Mouse (Mus musculus): Measurements from ENCODE around the gene Tpp2.
"Not testable (repeated sequence)": the region's sequence is repeated elsewhere in the genome, so short reads cannot be mapped to it uniquely, and the experiment has no call there.

The Tpp2 gene

GRCm38 (mm10) chr1:44019934-44020333, 86.5 kb downstream of the Tpp2 start, which contains the start of gene Mettl21c:
Gene Mettl21c (minus strand): TSS chr1:44020034.
- no peak for DNase-seq (ENCODE audit: low spot score)

- no peak for DNase-seq (ENCODE audit: low spot score)
These were observed 89.2 kb downstream of the Tpp2 start for GRCm38 (mm10) chr1:44022656-44023055.

DNA sequence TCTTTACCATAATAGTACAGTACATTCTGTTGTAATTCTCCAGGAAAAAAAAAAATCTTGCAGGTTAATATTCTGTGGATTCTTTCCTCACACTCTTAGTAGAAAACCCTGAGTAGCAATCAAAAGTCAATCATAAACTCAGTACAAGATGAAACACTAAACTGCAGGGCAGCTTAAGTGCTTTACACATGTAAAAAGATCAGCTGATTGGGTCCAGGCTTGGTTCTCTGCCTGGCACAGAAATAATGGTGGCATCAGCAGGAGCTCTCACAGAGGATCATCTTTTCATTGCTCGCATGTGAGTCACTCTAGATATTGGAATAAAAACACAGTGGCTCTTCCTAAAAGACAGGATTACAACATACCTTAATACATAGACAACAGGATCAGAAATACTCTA, 94.2 kb downstream of the Tpp2 start:
- DNase-seq (ENCODE audit: low spot score), result no peak

DNA sequence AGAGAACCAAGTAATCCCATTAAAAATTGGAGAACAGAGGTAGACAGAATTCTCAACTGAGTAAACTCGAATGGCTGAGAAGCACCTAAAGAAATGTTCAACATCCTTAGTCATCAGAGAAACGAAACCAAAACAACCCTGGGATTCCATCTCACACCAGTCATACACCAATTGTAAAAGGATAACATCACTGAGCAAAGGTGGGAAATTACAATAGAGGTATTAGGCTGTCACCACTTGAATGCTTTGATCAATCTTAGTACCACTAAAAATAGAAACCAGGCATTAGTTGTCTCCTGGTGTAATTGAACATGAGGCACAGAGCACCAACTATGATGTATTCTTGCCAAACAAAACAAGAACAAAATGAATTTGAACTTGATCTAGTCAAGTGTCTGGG, 98.8 kb downstream of the Tpp2 start:
- no peak for DNase-seq (ENCODE audit: low spot score)

DNA sequence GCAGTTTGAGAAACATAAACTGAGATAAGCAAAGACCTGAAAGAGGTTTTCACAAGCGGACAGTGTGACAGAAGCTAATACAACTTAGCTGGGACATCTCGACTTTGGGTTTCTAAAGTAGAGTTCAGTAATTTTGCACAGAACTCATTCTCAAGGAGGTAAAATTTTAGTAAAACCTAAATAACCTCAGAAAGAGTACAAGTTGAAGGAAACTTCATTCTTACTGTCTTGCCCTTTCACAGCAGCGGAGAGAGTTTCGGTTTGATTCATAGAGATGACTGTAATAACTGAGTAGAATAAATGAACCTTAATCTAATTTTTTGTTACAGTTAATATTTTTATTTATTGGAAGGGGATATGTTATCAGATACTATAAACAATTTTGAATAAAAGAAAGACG, 99.5 kb downstream of the Tpp2 start:
- DNase-seq (ENCODE audit: low spot score), result no peak

DNA sequence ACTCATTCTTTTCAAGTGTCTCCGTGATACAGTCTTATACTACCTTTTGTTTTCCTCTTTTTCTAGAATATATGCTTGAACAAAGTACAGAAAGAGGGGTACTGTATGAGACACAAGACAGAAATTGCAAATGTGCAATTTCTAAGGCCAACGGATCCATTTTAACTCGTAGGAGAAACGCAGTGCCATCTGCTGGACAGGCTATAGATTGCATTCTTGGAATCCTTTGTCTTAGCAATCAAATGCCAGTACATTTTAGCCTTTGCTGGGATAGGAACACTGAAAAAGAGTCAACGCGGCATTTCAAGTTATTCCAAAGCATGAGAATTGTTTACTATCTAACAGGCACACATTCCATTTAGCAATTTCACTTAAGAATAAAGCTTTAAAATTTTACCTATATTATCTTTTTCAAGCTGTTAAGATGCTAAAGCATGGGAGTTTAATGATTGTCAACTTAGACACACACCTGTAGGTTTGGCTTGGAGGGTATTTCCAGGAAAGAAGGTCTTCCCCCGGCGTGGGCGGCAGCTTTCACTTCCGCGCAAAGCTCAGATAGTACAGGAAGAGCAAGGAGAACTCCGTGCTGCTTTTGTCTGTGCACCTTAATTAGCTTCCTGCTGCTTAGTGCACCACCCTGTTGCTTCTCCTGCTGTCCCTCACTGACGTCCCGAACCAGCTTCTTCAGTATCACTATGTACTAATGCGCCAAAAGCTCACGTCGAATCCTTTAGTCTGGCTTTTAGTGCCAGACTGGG, 108.5 kb downstream of the Tpp2 start:
- DNase-seq (ENCODE audit: low spot score), result peak; percentile 19

DNA sequence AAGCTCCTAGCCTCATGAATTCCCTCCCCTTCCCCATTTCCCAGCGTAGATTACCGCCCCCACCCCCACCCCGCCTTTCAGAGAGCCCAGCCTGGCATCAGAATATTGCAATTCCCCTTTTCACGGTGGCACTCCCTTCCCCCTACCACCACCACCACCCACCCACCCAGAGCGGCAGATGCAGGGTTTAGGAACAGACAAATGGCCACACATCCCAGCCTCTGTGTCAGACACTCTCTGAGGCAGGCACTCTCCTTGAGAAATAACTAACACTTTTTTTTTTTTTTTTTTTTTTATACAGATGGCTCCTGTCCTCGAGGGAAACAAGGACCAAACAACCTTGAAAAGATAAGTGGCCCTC, 109.1 kb downstream of the Tpp2 start:
- no peak for DNase-seq (ENCODE audit: low spot score)

DNA sequence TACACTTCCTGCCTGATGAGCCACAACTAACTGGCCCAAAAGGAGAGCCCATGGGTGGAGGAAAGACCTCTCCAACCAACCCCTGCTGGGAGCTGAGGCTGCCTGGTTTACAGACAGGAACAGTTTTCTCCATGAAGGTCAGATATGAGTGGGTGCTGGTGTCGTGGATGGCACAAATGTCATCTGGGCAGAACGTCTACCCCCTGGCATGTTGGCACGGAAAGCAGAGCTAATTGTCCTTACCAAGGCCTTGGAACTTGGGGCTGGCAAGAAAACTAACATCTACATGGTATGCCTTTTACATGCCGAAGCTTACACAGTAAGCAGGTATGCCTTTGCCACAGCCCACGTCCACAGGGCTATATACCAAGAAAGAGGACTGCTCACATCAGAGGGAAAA, 112.2 kb downstream of the Tpp2 start:
- DNase-seq (ENCODE audit: low spot score), result not testable (repeated sequence)

DNA sequence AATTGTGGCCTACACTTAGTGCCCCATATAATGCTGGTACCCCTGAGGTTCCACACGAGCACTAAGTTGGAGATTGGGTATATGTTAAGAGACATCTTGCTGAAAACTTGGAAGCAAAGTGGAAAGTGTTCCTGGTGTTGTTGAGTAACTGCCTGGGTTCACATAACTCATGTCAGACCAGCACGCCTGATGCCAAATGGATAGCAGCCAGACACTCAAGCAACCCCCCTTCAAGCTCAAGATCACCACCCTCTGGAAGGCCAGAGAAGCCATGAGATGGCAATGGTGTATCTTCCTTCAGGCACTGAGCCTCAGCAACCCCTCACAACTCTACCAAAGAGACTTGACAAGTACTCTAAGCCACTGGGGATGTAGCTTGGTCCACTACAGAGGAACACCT, 113.1 kb downstream of the Tpp2 start:
- DNase-seq (ENCODE audit: low spot score), result no peak

Data from testis, postnatal 14 days (tissue).